Mouse (Mus musculus) T-helper 2 cell (primary cell): Measurements from ENCODE around the gene Cdk16.
"Not testable (repeated sequence)": the region's sequence is repeated elsewhere in the genome, so short reads cannot be mapped to it uniquely, and the experiment has no call there.

Source experiments
- in situ Hi-C: fragments of 300-600 bp; cut with MboI, MseI; formaldehyde crosslinking; loops from one replicate; pipeline ENCODE4 v1.15.1; 2025; ENCODE audit warnings: high pct_unique_total_duplicates

The Cdk16 gene

DNA sequence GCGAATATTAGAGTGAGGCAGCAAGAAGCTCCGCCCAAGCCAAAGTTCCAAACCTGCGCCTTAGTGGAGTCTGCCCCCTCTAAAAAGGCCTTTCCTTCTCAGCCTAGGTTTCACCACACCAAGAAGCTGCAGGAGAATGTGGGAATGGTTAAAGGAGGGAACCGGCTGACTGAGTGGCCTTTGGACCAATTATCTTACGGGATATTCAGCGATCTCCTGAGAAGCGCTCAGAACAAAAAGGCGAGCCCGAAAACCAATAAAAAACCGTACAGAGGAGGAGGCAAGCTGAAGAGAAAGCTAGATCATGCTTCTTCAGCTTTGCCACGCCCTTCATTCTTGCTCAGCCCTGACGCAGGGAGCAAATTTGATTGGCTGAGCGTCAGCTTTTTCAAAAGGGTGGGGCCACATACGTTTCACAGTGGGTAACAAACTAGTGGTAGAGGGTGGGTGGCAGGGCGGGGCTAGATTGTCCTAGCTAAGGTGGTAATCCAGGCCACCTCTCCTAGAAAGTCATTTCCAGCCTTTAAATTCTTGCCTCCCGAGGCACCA lies at the start of gene Cdk16:
Gene Cdk16, plus strand, starts transcription at position 436 of the 549 bp plus-strand sequence.
- in situ Hi-C loops: no loop called here

- in situ Hi-C loops: no loop called here
Observed at GRCm38 (mm10) chrX:20638141-20638540, 49.6 kb upstream of the Cdk16 start.

DNA sequence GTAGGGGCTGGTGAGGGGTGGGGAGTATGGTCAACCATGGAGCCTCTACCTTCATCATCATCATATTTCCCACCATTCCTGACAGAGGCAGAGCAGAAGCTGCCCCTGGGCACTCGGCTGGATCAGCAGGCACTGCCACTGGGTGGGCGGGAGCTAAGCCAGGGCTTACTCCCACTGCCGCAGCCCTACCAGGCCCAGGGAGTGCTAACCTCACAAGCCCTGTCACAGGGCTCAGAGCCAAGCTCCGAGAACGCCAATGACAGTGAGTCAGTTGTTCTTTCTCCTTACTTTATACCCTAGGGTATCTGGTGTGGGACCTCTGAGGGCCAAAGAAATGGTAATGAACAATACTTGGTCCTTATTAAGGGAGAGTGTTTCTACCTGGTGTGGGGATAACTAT lies 43.0 kb upstream of the Cdk16 start:
- in situ Hi-C loops: no loop called here

GRCm38 (mm10) chrX:20657593-20657992 lies 30.2 kb upstream of the Cdk16 start:
- in situ Hi-C loops: no loop called here

DNA sequence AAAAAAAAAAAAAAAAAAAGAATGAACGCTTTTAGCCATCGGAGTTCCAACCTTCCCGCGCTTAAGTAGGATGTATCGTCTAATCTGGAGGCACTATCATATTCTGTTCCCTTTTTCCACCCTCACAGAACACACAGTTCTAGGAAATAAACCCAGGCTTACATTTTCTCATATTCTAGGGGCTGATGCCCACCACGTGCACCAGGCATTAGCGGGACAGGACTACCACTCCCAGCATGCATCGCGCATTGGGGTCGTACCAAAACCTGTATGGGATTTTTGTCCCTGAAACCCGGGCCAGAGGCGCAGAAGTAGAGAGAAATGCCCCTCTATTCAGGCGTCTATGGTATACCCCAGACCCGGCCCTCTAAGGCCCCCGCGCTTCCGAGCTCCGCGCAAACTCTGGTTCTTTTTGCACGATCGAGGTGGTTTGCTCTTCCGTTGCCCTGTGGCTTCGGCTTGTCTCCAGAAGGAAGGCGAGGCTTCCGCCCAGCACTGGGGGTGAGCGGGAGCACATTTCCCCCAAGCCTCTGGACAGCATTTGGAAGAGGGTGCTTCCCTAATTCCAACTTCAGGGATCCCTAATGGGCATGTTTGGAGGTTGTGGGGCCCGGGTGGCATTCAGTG lies 29.6 kb upstream of the Cdk16 start, which contains the start of gene Uba1:
Gene Uba1, plus strand, starts transcription at position 301 of the 627 bp plus-strand sequence.
- in situ Hi-C loops: no loop called here

DNA sequence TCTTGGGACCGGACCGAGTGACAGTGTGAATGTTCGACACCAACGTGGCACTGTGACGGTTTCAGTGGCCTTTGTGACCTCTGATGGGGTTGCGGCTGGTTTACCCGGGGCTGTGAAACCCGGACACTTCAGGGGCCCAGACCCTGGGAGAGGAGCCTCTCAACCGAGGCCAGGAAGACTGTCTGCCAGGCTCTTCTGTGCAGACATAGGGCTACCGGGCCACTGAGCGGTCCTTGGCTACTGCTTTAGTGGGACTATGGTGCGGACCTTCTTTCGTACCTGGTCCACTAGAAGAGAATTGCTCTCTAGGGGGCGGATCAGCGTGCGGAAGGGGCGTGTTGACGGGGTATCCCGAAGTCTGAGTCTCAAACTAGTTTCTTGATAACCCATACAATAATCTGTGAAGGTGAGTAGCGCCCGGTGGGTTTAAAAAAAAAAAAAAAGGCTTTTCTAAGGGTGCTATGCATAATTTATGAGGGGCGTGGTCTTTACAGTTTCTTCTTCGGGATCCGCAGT lies 28.8 kb upstream of the Cdk16 start:
- in situ Hi-C loops: no loop called here

- in situ Hi-C loops: loop anchor here (10.0 kb wide), 1 partner anchor 142 kb away; no protein-coding TSS in a partner anchor
Observed at GRCm38 (mm10) chrX:20662317-20662715, 25.4 kb upstream of the Cdk16 start.

DNA sequence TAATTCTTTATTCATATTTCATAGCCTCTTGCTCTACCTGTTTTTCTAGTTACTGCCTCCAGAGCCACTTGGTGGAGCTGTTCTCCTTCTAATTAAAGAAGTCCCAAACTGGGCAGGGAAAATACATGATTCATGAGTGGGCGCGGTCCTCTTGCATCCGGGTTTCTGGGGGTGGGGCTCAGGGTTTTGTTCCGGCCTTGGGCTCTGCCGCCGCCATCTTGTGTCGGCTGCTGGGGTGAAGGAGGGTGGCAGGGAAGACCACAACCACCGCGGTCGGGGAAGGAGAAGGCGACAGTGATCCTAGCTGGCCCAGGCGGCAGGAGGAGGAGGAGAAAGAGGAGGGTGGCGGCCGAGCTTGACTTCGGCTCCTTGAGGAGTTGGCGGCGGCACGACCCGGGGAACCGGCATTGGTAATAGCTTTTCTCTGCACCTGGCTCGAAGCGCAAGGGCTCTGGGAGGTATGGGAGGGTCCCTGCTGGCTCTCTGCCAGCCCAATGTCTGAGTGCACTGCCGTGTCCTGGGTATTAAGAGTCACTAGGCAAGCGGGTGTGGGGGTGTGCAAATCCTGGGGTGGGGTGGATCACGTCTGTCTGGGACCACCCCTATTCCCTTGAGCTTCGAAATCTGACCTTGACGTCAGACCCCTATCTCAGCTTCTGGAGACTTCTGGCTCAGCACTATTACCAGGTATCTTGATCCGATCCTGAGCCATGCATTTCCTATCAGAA lies 24.9 kb upstream of the Cdk16 start:
- in situ Hi-C loops: loop anchor here (10.0 kb wide), 1 partner anchor 142 kb away; no protein-coding TSS in a partner anchor

DNA sequence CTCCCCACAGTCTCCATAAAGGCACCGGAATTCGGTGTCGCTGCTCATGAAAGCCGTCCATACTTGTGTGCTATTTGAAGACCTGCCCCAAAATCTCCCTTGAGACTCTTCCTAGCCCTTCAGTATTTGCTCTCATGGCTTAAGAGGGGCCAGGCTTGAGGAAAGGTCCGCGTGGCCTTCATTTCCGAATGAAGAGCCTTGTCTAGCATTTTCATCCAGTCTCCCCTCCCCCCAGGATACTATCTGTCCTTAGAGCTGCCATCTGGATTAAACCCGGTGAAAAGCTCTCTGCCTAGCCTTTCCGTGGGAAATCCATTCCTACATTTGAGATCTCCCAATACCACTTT lies 24.3 kb upstream of the Cdk16 start:
- in situ Hi-C loops: loop anchor here (10.0 kb wide), 1 partner anchor 141 kb away; no protein-coding TSS in a partner anchor

DNA sequence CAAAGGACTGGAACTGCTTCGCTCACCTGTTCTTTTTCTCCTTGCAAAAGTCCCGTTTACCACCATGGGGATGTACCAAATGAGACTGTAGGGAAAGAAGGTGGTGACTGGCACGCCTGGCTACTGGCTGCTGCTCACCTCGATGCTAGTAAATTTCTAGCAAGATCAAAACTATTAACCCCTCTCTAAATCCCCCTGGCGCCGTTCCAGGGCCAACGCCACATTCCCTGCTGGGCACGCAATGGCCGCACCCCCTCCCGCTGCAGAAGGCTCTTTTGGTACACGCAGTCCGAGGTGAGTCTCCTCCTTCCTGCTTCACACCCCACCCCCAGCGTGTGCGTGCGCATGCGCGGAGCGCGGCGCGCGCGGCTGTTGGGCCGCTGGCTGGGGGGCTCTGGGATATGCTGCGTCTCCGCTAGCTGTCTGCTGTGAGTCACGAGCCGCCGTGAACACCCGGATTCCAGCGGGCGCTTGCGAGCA lies 354 bp downstream of the Cdk16 start:
- in situ Hi-C loops: no loop called here

- in situ Hi-C loops: no loop called here
Observed at GRCm38 (mm10) chrX:20688615-20689014, 861 bp downstream of the Cdk16 start.

DNA sequence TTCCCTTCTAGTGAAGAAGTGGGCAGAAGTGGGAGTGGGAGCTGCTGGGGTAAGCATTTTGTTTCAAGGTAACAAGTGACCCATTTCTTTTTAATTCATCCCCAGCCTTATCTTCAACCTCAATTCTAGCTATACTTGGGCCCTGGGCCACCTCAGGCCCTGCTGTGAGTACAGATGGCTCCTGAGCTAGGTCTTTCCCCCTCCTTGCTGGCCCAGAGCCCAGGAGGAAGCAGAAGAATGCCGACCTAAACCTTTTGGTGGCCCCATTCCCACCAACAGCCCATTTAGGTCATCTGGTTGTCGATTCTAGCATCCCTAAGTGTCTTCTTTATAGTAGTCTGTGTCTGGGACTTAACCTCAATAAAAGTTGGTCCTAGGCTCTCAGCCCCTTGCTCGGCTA lies 3.8 kb downstream of the Cdk16 start:
- in situ Hi-C loops: loop anchor here (5.0 kb wide), 2 partner anchors 46 to 91 kb away; no protein-coding TSS in a partner anchor

GRCm38 (mm10) chrX:20692616-20693015 lies 4.9 kb downstream of the Cdk16 start:
- in situ Hi-C loops: loop anchor here (5.0 kb wide), 2 partner anchors 45 to 90 kb away; no protein-coding TSS in a partner anchor

- in situ Hi-C loops: no loop called here
Observed at GRCm38 (mm10) chrX:20695842-20696241, 8.1 kb downstream of the Cdk16 start.

GRCm38 (mm10) chrX:20703741-20704290 lies 16.1 kb downstream of the Cdk16 start, which contains the start of gene Usp11:
Gene Usp11 (plus strand): TSS chrX:20703906.
- in situ Hi-C loops: no loop called here

DNA sequence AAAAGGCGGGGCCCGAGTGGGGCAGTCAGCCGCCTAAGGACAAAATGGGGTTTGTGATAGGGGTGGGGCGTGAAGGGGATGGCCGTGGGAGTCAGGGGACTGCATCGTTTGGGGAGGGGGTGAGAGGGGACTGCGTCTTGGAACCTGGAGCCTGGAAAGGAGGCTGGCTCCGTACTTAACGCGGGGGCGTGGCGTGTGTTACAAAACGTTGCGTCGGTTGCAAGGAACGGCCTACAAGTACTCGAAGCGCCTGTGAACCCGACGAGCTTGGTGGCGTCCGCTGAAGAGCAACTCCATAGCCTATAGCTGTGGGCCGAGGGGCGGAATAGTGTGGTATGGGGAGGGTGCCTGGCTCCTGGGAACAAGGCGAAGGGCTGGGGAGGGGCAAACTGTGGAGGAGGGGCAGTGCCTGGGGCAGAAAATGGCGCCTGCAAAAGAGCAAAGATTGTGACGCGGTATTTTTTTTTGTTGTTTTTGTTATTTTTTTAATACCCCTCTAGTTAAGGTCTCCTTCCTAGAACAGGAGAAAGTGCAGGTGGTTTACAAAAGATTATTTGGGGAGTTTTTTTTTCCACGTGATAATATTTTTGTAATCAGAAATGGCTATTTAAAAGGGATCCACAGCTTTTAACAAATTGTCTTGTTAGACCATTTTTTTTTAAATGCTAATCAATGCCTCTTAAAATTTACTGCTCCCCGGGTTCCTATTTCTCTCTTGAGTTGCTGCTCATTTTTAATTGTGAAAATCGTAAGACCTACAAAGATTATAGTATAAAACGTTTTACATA lies 16.7 kb downstream of the Cdk16 start:
- in situ Hi-C loops: no loop called here

GRCm38 (mm10) chrX:20705083-20705402 lies 17.3 kb downstream of the Cdk16 start:
- in situ Hi-C loops: no loop called here

DNA sequence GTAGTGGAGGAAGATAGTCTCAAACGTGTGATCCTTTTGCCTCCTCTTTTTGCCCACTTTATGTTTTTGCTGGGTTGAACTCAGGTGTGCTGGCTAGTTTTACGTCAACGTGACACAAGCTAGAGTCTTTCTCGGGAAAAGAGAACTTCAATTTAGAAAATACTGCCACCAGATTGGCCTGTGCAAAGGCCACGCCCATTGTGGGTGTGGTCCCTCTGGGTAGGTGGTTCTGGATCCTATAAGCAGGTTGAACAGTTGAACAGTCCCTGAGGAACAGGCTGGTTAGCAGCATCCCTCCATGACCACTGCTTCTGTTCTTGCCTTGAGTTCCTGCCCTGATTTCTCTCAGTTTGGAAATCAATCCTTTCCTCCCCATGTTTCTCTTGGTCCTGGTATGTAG lies 40.9 kb downstream of the Cdk16 start:
- in situ Hi-C loops: no loop called here

DNA sequence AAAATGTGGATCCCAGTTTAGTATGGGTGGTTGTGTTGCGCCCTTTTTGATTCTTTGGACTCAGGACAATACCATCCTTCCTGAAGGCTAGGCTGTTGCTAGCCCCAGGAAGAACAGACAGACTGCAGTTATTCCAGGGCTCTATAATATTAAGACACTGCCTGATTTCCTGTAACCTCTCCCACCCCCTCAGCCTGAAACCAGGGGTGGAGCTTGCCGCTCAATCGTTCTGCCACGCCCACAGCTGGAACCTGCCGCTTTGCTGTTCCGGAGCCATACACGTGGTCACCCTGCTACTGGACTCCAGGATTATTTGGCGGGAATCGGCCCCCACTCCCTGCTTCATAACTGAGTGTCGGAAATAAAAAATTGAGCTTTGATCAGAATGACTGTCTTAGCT lies 42.3 kb downstream of the Cdk16 start:
- in situ Hi-C loops: not testable (repeated sequence)

DNA sequence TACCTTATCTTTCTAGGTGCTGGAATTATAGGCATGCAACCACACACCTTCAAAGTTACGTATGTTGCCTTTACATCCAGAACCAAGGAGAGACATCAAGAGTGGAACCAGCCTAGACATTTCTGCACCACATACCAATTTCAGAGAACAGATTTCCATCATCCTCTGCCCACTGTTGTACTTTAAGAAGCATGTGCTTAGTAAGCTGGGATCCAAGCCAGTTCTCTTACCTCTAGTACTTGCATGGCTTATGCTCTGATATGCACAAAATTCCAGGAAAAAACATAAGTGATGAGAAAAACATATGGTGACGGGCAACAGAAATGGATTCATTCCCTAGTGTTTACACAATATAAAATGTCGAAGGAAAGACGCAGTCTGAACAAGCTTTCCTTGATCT lies 48.7 kb downstream of the Cdk16 start:
- in situ Hi-C loops: loop anchor here (5.0 kb wide), 1 partner anchor 44 kb away; no protein-coding TSS in a partner anchor

DNA sequence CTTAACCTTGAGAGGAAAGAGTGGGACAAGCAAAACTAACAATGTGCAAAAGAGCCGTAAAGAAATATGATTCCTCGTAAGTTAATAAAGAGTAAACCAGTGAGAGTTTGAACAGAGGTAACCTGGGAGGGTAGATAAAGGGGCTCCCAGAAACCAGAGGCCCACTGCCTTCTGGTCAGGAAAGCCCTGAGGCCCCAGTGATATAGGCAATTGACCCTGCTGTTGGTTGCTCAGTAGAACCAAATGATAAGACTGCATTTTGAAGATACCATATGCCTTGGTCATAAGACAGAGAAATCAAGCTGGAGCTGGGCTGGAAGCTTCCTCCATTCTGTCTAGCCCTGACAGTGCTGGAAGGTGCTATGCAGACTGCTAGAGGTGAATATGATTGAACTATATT lies 61.1 kb downstream of the Cdk16 start:
- in situ Hi-C loops: no loop called here
